Mouse (Mus musculus): Measurements from ENCODE around the gene Traf7.

GRCm38 (mm10) chr17:24564422-24564821, 36.7 kb upstream of the Traf7 start:
- TF ChIP-seq GATA1 (IDR thresholded peaks at IDR 0.05; ENCODE audit: low read length) = no peak
- no peak for TF ChIP-seq TAL1 (IDR thresholded peaks at IDR 0.05; ENCODE audit: low read length)

Measured in erythroblast, embryonic 14.5 days (primary cell).